Mouse (Mus musculus) embryonic facial prominence, embryonic 11.5 days (tissue): Measurements from ENCODE around the gene Ccl7. TPM values are rescaled to one million over a fixed set of nuclear protein-coding genes. Genes with fewer than 3 reads are reported as not detected.

Experiments used
- ATAC-seq: fragments of 200-750 bp; cut with Nextera tagmentation; replicated peaks from 2 replicates; pipeline ENCODE4 v1.8.0; 2017; ENCODE audit warnings: low read depth; ENCODE audit not compliant: insufficient number of reproducible peaks, low FRiP score, low TSS enrichment
- DNase-seq: peaks from one replicate; pipeline ENCODE4 v3.0.0-alpha.2; 2015; ENCODE audit warnings: low spot score
- H3K27ac ChIP-seq: fragments of 300-500 bp; sonication (generic); replicated peaks from 2 replicates; pipeline ENCODE4 v1.5.1; 2014; ENCODE audit warnings: mild to moderate bottlenecking, low read depth, low read length, control low read depth
- H3K27me3 ChIP-seq: fragments of 300-500 bp; sonication (generic); 2 replicates; pipeline ENCODE4 v1.6.1; 2014; ENCODE audit warnings: mild to moderate bottlenecking, low read length, moderate library complexity, mixed read lengths; ENCODE audit not compliant: control insufficient read depth, insufficient read depth
- H3K36me3 ChIP-seq: fragments of 300-500 bp; sonication (generic); replicated peaks from 2 replicates; pipeline ENCODE4 v1.6.1; 2014; ENCODE audit warnings: low read depth, mild to moderate bottlenecking, low read length, moderate library complexity, mixed read lengths; ENCODE audit not compliant: control insufficient read depth, insufficient read depth
- H3K4me1 ChIP-seq: fragments of 300-500 bp; sonication (generic); 2 replicates; pipeline ENCODE4 v1.6.1; 2014; ENCODE audit warnings: low read length, mixed read lengths; ENCODE audit not compliant: control insufficient read depth, insufficient read depth
- H3K4me2 ChIP-seq: fragments of 300-500 bp; sonication (generic); 2 replicates; pipeline ENCODE4 v1.6.1; 2014; ENCODE audit warnings: low read depth, mild to moderate bottlenecking, control low read depth, low read length, moderate library complexity
- H3K4me3 ChIP-seq: fragments of 300-500 bp; sonication (generic); 2 replicates; pipeline ENCODE4 v1.5.1; 2014; ENCODE audit warnings: low read depth, low read length, control low read depth
- H3K9ac ChIP-seq: fragments of 300-500 bp; sonication (generic); replicated peaks from 2 replicates; pipeline ENCODE4 v1.6.1; 2014; ENCODE audit warnings: mild to moderate bottlenecking, control low read depth, low read length
- H3K9me3 ChIP-seq: fragments of 300-500 bp; sonication (generic); replicated peaks from 2 replicates; pipeline ENCODE4 v1.6.1; 2016; ENCODE audit warnings: mild to moderate bottlenecking, low read length, inconsistent platforms, mixed read lengths; ENCODE audit not compliant: control insufficient read depth
- WGBS: fragments of 180-500 bp; shearing (Covaris S2); extraction: QIAGEN DNeasy Blood & Tissue Kit; methylation state at CpG from one replicate; pipeline ENCODE4 v1.1.7; 2014; 5-methylcytosine and 5-hydroxymethylcytosine counted together
- polyA plus RNA-seq: library from polyadenylated mRNA; unstranded; fragments of >200 nt; fragmentation: Nextera tagmentation; extraction: Ambion mirVana; gene quantifications from 2 replicates; pipeline ENCODE4 v1.2.1, GENCODE M21; 2014

Gene Ccl7
- polyA plus RNA-seq, 1 experiment from 2014 or later = not detected

DNA sequence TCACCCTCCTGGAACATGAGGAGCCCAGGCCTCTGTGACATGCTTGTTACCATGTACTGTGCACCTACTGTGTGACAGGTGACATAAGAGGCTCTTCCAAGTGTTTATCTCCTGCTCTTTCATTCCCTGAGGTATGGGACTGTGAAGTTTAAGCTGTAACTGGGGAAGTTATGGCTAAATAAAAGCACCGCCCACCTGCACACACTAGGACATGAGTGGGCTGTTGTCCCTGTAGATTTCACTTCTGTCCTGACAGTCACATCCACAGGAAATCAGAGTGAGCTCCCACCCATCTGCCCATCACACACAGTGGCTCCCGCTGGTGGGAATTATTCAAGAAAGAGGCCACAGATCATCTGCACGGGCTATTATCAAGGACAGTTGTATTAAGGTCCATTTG, 35.4 kb upstream of the Ccl7 start:
- no peak overlapping the region for H3K4me2 ChIP-seq
- no peak overlapping the region for H3K4me3 ChIP-seq
- no peaks in the 10 kb centered on the region for H3K9me3 ChIP-seq
- H3K36me3 ChIP-seq = no peaks in the 10 kb centered on the region
- H3K27me3 ChIP-seq = no peaks in the 10 kb centered on the region
- WGBS = 94% methylated on average over 3 of the region's 3 CpGs
- no peak overlapping the region for H3K27ac ChIP-seq
- H3K9ac ChIP-seq = no peak overlapping the region
- ATAC-seq = no peak
- no peaks in the 10 kb centered on the region for H3K4me1 ChIP-seq
- no peak for DNase-seq

DNA sequence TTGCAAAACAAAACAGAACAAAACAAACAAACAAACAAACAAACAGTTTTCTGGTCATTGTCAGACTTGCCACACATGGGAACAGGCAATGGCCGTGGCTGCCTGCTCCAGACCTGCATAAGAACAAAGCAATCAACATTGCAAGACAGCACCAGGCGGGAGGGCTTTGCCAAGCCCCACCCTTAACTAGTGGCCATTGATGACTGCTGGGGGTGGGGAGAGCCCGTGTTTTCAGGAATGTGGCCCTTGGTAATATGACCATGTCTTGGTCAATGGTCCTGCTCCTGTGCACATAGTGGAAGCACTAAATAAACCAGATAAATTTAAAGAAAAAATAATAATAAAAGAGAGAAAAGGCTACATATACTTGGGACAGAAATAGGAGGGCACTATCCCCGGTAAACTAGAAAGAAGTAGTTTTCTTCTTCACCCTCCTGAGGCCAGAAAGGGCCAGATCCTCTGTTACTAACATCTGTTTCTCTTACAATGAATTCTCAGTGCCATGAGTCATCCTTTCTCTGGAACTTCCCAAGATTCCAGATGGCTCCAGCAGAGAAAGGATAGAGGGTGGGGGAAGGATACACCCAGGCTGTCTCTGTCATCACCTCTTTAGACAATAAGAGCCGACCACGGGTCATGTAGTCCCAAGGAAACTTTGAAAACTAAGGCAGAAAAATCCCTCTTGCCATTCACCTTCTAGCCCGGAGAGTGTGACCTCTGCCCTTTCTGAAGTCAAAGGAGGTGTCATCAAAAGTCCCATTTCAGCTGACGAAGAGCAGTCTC, 33.9 kb upstream of the Ccl7 start:
- no peak overlapping the region for H3K27ac ChIP-seq
- no peak overlapping the region for H3K4me2 ChIP-seq
- no peaks in the 10 kb centered on the region for H3K36me3 ChIP-seq
- no peaks in the 10 kb centered on the region for H3K27me3 ChIP-seq
- H3K4me1 ChIP-seq = no peaks in the 10 kb centered on the region
- H3K9ac ChIP-seq = no peak overlapping the region
- H3K4me3 ChIP-seq = no peak overlapping the region
- DNase-seq (no peak), ATAC-seq (no peak)
- no peaks in the 10 kb centered on the region for H3K9me3 ChIP-seq
- 58% methylated on average over 8 of the region's 8 CpGs for WGBS

DNA sequence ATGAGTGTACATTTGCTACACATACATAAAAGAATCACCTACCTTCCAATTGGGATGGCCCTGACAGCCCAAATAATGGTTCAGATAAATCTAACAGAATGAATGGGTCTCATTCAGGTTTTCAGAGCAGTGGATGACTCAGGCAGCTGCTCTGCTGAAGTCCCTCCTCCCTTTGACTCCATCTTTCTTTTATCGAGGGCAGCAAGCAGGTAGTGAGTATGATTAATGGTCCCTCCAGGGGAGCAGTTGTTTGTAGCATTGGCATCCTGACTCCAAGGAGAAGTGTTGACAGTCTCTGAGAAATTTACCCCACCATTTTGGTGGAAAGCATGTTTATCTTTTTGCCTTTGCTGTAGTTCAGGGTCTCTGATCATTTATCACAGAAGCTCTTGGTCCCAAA, 31.8 kb upstream of the Ccl7 start:
- DNase-seq (no peak), ATAC-seq (no peak)
- Histone ChIP-seq H3K27me3 (no peaks in the 10 kb centered on the region), H3K9me3 (no peaks in the 10 kb centered on the region), H3K4me3 (no peak overlapping the region), H3K4me2 (no peak overlapping the region), H3K36me3 (no peaks in the 10 kb centered on the region), H3K9ac (no peak overlapping the region), H3K4me1 (no peaks in the 10 kb centered on the region), H3K27ac (no peak overlapping the region)
- 56% methylated on average over 1 of the region's 1 CpGs for WGBS

DNA sequence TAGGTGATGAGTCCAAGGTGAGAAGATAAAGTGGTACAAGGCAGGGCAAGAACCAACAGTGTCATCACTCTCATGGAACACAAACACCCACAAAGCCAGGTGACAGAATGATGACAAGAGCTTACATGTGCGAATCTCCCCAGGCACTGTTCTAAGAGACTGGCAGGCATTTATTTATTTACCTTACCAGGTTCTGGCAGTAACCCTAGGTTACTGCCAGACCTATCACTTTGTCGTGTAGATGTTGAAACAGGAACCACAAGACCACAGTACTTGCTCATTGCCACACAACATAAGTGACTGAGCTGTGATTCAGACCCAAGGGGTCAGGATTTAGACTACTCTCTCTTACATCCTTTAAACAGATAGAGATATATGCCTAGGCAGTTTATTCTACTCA, 30.4 kb upstream of the Ccl7 start:
- no peak overlapping the region for H3K9ac ChIP-seq
- H3K27me3 ChIP-seq = no peaks in the 10 kb centered on the region
- no peak overlapping the region for H3K4me3 ChIP-seq
- no peak overlapping the region for H3K27ac ChIP-seq
- H3K4me1 ChIP-seq = no peaks in the 10 kb centered on the region
- H3K36me3 ChIP-seq = no peaks in the 10 kb centered on the region
- H3K4me2 ChIP-seq = no peak overlapping the region
- no peaks in the 10 kb centered on the region for H3K9me3 ChIP-seq
- DNase-seq (no peak), ATAC-seq (no peak)
- 65% methylated on average over 2 of the region's 2 CpGs for WGBS

DNA sequence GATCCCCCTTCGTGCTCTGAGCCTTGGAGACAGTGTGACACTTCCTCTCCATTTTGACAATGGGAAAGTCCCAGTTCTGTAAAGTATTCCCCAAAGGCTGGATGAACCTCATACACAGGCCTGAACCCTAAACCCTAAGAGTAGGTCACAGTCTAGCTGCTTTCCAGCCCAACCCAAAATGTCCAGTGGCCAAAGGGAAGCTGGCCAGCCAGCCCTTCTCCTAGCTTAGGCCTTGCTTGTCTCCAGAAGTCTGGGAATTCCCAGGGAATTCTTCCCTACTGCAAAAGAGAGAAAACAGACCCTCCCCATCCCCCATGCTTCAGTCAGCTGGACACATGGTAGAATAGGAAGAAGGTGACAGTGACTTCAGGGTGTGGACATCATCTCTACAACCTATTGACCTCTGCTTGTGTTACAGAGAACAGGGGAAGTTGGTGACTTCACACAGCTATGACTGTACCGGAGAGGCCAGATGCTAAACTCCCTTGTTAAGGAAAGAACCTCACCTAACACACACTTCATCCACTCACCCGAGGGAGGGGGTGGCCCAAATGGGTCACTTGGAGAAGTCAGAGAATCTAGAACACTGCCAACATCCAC, 29.2 kb upstream of the Ccl7 start:
- 79% methylated on average over 3 of the region's 3 CpGs for WGBS
- Histone ChIP-seq H3K9ac (no peak overlapping the region), H3K4me1 (no peaks in the 10 kb centered on the region)

DNA sequence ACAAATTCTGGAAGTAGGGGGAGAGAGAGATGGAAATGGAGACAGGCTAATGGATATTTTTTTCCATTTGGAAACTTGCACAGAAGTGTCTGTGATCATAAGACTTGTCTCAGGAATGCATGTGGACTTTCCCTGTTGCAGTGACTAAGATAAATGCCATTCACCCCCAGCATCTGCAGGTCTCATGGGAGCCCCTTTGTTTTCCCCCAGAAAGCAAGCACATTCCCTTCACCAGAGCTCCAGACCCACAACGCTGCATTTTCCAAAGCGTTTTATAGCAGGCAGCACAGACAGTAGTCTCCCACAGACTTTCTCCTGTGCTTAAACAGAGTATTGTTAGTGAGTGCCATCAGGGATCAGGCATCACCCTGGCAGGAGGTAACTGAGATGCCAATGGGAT, 26.1 kb upstream of the Ccl7 start:
- no peaks in the 10 kb centered on the region for H3K36me3 ChIP-seq
- H3K27ac ChIP-seq = no peak overlapping the region
- WGBS = 46% methylated on average over 2 of the region's 2 CpGs
- no peak for ATAC-seq
- H3K27me3 ChIP-seq = no peaks in the 10 kb centered on the region
- no peak overlapping the region for H3K4me2 ChIP-seq
- H3K4me1 ChIP-seq = no peaks in the 10 kb centered on the region
- no peaks in the 10 kb centered on the region for H3K9me3 ChIP-seq
- H3K4me3 ChIP-seq = no peak overlapping the region
- no peak overlapping the region for H3K9ac ChIP-seq
- no peak for DNase-seq

More for the DNA sequence above, 29.2 kb upstream of the Ccl7 start:
- Histone ChIP-seq H3K27me3 (no peaks in the 10 kb centered on the region), H3K36me3 (no peaks in the 10 kb centered on the region), H3K27ac (no peak overlapping the region), H3K4me2 (no peak overlapping the region), H3K9me3 (no peaks in the 10 kb centered on the region), H3K4me3 (no peak overlapping the region)
- ATAC-seq (no peak), DNase-seq (no peak)

DNA sequence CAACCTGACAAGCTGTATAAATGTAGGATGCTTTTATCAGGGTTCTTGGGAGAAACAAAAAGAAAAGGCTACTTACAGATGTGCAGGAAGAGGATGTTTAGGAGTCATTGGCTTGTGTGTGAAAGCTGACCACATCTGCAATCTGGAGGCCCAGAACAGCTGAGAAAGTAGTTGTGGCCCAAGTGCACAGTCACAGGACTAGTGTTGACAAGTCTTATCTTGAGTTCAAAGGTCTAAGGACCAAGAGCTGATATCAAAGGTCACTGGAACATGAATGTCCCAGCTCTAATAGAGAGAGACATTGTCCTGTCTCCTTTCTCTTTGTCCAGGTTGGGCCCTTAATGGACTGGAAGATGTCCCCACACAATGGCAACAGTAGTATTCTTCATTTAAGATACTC, 25.7 kb upstream of the Ccl7 start:
- Histone ChIP-seq H3K4me2 (no peak overlapping the region), H3K9ac (no peak overlapping the region), H3K27ac (no peak overlapping the region), H3K9me3 (no peaks in the 10 kb centered on the region), H3K36me3 (no peaks in the 10 kb centered on the region), H3K4me1 (no peaks in the 10 kb centered on the region), H3K27me3 (no peaks in the 10 kb centered on the region), H3K4me3 (no peak overlapping the region)
- ATAC-seq = no peak
- DNase-seq = no peak

DNA sequence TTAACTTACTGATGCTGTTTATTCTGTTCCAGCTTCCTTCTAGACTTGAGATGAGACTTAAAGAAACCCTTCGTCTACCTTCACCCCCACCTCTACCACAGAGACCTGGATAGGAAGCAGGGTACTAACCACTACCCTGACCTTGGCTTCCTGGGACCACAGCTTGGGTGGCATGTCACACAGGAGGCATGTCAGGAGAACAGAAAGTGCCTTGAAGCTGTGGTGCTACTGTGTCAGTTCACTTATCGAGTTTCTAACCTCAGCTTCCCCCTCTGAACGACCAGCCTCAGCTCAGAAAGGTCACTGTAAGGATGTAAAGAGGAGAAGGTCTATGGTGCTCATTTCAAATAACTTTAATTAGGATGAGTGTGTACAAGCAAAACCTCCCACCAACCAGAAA, 24.1 kb upstream of the Ccl7 start:
- WGBS = 60% methylated on average over 3 of the region's 3 CpGs
- no peaks in the 10 kb centered on the region for H3K36me3 ChIP-seq
- no peak overlapping the region for H3K4me3 ChIP-seq
- H3K4me1 ChIP-seq = no peaks in the 10 kb centered on the region
- DNase-seq (no peak), ATAC-seq (no peak)
- H3K27ac ChIP-seq = no peak overlapping the region
- H3K4me2 ChIP-seq = no peak overlapping the region
- H3K9ac ChIP-seq = no peak overlapping the region
- H3K9me3 ChIP-seq = no peaks in the 10 kb centered on the region
- H3K27me3 ChIP-seq = no peaks in the 10 kb centered on the region
